Mouse (Mus musculus) kidney, adult 2 months (tissue): Measurements from ENCODE around the gene Ciita.

ENCODE experiments used
- CTCF ChIP-seq: fragments of 200-500 bp; conservative IDR thresholded peaks from 2 replicates; pipeline ENCODE4 v1.5.1; 2011; ENCODE audit warnings: low read depth, mild to moderate bottlenecking, control low read depth, low read length, moderate library complexity, mixed read lengths; ENCODE audit not compliant: insufficient read depth, insufficient read length
- POLR2A ChIP-seq: fragments of 200-500 bp; IDR thresholded peaks from one replicate; pipeline ENCODE4 v1.6.1; 2011; ENCODE audit warnings: low read depth, low read length, control low read depth

- TF ChIP-seq POLR2A (no peak), CTCF (no peak)
These were observed 36.1 kb upstream of the Ciita start for GRCm38 (mm10) chr16:10443723-10444122.
